Mouse (Mus musculus) bone marrow macrophage, adult 2 months (primary cell): Measurements from ENCODE around the gene Ston1.

Experiments used
- CTCF ChIP-seq: IDR thresholded peaks from 2 replicates; pipeline ENCODE4 v1.5.1; 2012; ENCODE audit warnings: low read depth, mild to moderate bottlenecking, low read length, moderate library complexity
- POLR2A ChIP-seq: IDR thresholded peaks from 2 replicates; pipeline ENCODE4 v1.6.1; 2012; ENCODE audit warnings: mild to moderate bottlenecking, low read depth, low read length, borderline replicate concordance

DNA sequence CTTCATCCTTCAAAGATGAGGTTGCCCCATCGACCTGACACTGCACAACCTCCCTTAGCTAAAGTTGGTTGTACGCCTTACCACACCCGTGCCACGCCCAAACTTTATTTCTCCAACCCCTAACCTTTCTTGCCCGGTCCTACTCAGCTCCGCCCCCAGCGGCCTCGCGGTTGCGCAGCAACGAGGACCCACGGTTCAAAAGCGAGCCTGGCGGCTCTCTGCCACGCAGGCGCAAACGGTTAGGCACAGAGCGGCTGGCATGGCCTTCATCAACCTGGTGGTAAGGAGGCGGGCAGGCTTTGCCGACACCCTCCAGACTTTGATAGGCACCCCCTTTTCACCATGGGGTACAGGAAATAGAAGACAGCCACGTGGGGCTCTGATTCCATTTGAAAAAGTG, 71.0 kb downstream of the Ston1 start, which contains the start of gene Gtf2a1l:
- TF ChIP-seq CTCF (no peak), POLR2A (no peak)
